Mouse (Mus musculus) layer of hippocampus, postnatal 25 days (tissue): ENCODE data around the gene Zswim4. TPM values are rescaled to one million over a fixed set of nuclear protein-coding genes. Genes with fewer than 3 reads are reported as not detected.

ENCODE experiments used
- DNase-seq, 2 experiments: peaks; one replicate each; pipeline ENCODE4 v3.0.0; 2022; ENCODE audit warnings: mixed read lengths in 2 of 2, low spot score in 1 of 2; ENCODE audit errors: extremely low spot score in 1 of 2
- total RNA-seq, 2 experiments: library from RNA; stranded (reverse); gene quantifications; 2 replicates each; pipeline ENCODE4 v1.2.3; 2021

The Zswim4 gene
- total RNA-seq, 2 experiments from 2014 or later, result 16.5 to 20.4 TPM

DNA sequence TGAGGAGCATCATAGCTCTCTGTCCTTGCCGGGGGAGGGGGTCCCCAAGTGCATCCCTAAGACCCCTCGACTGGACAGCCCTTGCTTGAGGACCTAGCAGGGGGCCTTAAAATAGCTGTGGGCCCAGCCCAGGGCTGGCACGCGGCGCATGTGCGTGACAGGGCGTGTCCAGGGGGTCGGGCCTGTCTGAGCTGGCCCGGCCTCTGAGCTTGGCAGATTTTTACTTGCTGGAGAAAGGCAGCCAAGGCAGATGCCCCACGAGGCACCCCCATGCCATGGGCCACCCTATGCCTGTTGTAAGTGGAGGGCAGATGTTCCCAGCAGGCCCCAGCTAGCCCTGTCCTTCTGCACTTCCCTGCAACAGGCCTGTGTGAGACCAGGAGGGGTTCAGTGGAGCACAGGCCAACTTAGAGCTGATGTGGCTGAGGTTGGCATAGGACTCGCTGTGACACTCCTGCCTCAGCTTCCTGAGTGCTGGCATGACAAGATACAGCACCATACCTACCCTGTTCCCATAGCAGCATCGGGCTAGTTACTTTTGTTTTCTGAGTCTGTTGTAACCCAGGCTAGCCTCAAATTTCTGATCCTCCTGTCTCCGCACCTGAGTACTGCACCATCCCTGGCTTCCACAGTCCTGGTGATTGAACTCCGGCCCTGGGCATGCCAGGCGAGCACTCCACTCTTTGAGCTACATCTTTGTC lies 35.2 kb downstream of the Zswim4 start:
- no peak for DNase-seq

DNA sequence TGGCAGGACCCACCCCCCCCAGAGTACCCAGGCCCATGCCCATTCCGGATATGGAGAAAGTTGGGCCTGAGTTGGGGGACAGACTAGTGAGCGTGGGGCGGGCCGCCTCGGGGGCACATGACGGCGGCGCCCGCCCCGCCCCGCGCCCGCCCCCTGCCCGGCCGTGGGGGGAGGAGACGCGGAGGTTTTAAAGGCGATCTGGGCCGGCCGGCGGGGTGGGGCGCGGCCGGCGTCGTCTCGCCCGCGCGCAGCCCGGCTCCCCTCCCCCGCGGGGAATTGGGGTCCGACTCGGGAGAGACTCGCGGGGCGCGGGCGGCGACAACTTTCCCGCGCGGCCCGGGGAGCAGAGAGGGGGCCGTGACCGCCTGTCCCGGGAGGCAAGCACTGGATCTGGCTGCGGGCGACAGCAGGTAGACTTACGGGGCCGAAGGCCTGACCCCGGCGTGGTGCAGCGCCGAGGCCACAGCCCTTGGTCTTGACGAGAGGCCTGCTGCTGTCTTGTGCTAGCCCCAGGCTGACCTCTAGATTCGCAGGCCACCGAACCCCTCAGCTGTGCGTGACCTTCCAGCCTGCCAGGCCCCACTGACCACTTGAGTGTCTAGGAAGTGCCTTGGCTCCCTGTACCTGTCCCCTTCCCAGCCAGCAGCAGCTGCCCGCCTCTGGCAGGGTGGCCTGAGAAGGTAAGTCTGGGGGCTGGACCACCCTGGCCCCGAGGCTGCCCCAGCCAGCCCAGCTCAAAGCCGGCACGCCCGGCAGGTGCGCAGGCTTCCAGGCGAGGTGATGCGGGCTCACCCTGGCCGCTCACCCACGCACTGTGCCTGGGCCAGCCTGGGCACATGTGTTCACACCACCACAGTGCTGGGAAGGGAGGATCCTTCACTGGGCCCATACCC lies 36.0 kb downstream of the Zswim4 start:
- no peak for DNase-seq

DNA sequence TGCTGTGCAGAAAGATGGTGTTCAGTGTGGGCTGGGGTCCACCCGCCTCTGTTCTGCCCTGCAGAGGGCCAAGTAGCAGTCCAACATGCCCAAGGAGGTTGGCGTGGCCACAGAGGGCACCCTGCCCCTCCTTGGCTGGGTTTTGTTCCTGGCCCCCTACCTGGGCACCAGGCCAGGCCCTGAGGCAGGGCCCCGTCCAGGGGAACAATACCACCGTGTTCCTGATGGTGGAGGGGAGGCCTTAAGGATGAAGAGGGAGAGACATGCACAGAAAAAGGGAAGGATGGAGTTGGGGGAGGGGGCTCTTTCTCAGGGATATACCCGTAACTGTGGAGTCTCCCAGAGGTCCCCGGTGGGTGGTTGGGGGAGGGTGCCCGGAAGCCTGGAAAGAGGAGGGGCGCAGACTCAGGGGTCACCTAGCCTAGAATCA lies 36.7 kb downstream of the Zswim4 start:
- no peak for DNase-seq

DNA sequence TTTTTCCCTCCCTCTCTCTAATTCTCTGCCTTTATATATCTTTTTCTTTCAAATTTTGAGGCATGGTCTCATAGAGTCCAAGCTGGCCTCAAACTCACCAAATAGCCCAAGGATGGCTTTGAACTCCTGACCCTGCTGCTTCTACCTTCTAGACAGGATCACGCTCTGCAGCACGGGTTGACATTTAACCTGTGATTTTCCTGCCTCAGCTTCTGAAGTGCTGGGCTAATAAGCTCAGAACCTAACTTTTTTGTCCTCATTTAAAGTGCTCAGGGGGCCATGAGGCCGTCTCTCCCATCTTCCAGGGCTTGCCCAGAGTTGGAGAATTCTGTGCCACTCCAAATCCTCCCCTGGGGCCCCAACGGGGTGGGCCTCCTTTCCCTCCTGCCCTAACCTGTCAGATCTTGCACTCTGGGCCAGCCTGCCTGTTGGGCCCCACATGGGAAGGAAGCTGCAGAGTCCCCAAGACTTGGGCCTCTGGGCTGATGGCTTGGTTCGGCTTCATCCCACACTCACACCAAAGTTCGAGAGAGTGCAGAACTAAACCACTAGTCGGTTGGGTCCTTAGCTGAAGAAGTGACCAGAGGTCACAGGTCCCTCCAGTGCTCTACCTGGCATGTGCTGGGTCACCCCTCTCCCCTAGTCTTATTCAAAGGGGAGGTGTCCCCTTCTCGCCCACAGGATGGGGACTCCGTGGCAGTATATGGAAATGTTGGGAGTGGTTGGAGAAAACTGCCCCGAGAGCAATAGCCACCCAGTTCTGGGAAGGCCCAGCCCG lies 37.3 kb downstream of the Zswim4 start:
- DNase-seq, result no peak

DNA sequence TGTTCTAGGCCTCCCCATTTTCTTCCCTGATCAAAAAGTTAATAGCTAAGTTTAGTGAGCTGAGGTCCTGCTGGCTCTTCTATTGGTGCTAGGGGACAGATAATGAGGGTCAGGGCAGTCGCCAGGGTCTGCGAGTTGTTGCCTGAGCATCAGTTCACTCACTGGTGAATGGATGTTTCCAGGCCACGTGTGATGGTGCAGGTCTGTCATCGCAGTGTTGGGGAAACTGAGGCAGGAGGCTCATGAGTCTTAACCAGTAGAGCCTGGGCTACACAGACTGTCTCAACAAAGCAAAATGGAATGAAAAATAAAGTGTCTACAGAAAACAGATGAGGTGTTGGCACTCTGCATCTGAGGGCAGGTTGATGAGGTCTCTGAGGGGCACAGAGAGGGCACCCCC lies 38.0 kb downstream of the Zswim4 start:
- DNase-seq, result no peak

DNA sequence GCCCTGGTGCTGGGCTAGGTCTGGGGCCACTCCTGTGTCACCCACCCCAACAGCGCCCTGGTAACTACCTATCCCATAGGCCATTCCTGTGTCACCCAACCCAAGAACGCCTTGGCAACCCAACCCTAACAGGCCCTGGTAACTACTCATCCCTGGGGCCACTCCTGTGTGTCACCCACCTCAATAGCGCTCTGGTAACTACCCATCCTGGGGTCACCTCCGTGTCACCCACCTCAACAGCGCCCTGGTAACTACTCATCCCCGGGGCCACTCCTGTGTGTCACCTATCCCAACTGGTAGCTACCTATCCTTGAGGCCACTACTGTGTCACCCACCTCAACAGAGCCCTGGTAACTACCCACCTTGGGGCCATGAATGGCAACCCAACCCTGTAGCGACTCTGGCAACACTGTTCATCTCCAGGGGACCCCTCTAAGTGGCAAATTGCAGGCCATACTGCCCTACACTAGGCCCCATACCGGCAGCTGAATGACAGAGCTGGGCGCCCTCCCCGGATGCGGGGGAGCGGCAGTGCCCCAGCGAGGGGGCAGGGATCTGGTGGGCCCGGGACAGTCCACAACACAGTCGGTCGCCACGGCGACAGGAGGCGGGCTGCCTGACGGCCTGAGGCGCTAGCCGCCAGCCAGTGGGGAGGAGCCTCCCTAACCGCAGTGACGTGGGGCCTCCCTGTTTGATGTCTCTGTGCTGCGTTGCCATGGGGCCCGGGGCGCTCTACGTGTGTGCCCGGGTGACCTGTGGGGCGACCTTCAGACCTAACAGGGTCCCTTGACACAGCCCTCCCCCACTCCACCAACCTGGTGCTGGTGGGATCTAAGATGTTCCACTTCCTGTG lies 38.7 kb downstream of the Zswim4 start:
- peak in 1 of 2 experiments; percentile 62 for DNase-seq

DNA sequence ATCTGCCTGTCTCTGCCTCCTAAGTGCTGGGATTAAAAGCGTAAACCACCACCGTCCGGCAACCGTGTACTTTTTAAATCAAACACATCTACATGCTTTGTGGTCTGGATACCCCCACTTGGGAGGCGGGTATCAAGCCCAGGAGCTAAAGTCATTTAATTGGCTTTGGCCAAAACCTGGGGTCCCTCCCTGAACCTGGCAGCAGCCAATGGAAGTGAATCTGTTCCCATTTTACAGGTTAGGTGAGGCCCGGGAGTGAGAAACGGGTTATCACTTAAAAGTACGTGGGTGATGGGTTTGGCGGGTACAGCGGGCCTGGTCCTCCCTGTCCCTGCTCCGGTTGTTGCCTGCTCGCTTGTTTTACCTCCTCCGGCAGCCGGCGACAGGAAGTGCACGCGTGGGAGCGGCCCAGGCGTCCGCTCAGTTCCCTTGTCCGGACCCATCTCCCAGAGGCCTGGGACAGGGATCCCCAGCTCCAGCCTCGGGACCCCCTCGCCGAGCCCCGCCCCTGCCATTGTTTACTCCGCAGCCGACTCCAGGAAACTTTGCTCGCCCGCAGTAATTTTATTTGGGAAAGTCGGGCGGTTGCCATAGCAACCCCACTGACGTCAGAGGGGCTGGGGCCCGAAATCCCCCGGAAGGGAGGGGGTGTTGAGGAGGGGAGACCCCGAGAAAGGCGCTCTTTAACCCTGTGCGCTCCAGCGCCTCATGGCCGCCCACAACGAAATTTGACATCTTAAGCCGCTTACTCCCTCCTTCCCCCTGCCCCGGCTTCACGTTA lies 39.5 kb downstream of the Zswim4 start:
- peak; percentile 65 to 70 for DNase-seq

DNA sequence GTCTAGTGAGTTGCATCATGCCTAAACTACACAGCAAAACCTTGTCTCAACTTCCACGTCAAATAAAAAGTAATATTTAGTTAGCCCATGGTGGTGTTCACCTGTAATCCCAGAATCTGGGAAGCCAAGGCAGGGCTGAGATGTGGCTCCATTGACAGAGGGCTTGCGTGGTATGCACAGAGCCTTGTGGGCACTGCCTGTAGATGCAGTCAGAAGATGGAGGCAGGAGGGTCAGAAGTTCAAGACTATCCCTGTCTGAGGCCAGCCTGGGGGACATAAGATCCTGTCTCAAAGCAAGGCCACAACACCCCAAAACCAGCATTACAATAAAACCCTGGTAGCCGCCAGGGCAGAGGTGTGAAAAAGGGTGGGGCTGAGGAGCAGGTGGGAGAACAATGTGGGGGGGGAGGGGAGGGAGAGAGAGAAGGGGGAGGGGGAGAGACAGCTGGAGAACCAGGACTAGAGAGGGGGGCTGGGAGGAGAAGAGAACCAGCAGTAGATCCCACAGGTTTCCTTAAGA lies 42.6 kb downstream of the Zswim4 start:
- DNase-seq, result no peak

DNA sequence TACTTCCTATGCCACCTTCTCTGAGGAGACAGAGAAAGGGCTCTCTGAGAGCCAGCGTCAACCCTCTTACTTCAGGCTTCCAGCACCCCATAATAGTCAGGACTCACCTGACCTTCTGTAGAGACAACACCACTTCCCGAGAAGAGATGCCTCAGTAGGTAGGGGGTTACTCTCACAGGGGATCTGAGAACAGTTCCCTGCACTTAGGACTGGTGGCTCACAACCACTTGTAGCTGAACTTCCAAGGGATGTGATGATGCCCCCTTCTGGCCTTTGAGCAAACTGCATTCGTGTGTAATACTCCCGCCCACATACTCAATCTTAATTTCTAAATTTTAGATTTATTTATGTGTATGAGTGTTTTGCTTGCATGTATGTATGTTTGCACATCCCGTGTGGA lies 43.3 kb downstream of the Zswim4 start:
- no peak for DNase-seq

DNA sequence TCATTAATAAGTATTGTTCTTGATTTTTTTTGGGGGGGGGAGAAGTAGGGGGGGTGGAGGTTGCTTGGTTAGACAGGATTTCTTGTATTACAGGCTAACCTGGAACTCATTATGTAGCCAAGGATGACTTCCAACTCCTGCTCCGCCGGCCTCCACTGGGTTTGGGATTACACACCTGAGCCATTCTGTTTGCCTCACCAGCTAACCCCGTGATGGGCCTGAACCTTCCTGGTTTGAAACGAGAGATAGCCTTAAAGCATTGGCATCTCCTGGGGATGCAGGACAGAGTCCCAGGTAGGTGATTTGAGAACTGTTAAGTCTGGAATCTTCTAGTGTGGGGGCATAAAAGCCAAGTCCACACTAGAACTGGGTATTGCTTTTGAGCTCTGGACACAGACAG lies 43.7 kb downstream of the Zswim4 start:
- no peak for DNase-seq

DNA sequence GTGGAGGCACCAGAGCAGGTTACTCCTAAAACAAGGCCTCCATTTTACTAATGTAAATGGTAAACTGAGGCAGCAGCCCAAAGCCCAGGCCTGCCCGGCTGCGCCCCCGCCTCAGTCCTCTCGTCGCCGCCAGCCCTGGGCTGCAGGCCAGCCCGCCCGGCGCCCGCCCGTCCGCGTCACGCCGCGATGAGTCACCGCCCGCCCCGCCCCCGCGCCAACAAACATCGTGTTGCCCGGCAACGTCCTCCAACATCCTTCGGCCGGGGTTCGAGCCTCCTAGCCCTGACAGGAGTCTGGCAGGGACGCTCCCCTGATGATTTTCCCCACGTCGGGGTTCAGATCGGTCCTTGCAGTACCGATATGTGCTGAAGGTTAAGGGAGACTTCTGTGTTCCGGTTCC lies 44.3 kb downstream of the Zswim4 start:
- DNase-seq, result peak in 1 of 2 experiments; percentile 67

DNA sequence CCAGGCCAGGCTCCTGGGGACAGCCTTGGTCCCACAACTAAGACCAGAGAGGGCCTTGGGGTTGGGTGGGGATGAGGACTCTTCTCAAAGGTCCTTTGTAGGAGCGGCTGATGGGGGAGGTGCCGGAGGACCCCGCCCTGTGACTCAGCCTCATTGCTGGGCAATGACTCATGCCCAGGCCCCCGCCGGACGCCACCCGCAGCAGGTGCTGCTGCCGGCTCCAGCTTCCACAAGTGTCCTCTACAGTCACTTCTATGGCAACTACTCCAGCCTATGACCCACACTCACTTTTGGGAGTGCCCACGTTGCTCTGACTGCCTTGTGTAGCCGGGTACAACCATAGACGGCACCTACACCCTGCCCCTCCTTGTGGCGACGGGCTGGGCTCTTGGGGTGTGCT lies 44.8 kb downstream of the Zswim4 start:
- DNase-seq, result no peak

DNA sequence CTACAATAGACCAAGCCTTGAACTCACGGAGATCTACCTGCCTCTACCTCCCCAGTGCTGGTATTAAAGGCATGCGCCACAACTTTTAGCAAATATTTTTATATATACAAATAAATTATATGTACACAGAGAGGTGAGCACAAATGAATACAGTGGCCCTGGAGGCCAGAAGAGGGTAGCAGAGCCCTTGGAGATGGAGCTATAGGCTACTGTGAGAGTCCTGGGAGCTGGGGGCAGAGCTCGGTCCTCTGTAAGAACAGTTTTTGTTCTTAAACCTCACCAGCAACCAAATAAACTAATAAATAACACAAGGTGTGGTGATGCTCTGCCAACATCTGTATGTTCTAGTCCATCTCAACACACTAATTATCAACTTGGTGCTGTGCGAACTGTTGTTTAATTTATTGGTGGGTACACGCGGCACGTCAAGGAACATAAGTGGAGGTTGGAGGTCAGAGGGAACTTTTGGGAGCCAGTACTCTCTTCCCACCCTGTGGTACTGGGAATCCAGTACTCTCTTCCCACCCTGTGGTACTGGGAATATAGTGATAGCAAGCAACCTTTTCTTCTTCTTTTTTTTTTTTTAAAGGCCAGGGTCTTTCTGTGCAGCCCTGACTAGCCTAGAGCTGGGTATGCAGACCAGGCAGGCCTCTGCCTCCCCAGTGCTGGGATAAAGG lies 46.5 kb downstream of the Zswim4 start:
- DNase-seq, result no peak

DNA sequence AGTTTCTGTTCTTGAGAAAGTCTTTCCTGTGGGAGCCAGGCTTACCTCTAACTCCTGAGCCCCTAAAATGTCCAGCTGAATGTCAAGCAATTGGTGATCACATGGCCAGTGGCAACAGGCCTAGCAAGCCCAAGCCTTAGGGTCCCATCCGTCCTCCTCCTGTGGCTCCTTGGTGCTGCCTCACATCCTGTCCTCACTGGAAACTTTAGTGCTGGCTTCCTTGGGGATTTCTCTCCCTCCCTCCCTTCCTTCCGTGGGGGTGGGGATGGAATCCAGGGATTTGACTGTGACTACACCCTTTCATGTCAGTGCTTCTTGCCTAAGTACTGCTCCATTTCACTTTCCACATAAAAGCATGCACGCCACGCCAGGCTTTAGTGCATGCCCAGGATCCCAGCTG lies 47.3 kb downstream of the Zswim4 start:
- DNase-seq, result no peak

DNA sequence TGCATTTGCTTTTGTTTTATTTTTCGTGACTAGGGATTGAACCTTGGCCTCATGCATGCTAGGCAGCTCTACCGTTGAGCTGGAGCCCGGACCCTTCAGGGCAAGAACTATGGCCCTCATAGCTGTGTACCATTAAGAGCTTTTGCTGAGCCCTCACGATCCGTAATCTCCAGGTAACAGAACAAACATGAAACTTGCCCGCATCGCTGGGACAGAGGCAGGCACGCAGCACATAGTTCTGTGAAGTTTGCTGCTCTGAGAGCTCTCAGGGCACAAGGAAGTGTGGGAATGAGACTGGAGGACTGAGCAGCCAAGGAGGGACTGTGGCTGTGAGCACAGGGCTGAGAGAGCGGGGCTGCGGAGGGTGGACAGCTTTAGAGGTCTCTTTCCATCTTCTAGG lies 48.2 kb downstream of the Zswim4 start:
- DNase-seq, result no peak

DNA sequence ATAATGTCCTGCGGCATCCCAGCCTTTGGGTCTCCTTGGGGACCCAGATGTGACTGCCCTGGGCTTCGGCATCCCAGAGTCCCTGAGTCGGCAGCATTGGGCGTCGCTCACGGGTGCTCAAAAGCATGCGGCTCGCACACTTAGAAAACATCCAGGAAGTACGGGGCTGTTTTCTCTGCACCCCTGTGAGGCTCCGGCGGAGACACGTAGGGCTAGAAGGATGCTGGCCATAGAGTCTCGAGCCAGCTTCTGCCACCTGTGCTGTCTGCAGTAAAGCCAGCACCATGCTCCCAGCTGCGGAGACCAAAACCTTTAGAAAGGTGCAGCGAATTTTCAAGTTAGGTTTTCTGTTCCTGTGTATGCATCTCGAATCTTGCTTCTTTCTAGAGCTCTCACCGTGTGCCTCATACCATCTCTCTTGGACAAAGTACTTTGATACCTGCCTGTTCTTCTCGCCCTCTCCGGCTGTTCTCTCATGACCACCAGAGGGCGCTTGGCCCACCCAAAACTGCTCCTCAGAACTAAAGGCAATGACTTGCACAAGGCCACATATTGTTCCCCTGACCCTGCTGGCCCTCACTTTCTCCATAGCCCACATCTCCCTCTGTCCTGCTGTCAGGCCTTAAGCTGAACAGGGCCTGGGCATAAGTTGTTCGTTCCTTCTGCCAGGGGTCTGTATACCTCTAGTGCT lies 49.6 kb downstream of the Zswim4 start:
- DNase-seq, result no peak

DNA sequence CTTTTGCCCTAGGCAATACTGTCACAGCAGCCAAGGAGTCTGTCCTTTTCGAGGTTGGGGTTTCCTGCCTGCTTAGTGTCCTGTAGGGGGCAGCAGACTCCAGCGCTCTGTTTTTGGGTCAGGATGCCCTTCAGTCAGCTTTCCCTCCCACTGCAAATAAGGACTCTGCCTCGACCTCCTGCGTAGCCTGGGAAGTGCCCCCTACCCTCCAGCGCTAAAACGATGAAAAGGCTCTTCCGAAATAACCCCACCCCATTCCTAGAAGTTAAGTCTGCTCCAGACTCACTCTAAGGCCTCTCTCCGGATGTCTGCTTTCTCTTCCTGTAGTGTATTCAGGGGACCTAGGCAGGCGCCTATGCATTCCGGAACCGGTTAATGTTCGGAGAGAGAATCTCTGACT lies 50.3 kb downstream of the Zswim4 start:
- DNase-seq, result peak in 1 of 2 experiments; percentile 70

DNA sequence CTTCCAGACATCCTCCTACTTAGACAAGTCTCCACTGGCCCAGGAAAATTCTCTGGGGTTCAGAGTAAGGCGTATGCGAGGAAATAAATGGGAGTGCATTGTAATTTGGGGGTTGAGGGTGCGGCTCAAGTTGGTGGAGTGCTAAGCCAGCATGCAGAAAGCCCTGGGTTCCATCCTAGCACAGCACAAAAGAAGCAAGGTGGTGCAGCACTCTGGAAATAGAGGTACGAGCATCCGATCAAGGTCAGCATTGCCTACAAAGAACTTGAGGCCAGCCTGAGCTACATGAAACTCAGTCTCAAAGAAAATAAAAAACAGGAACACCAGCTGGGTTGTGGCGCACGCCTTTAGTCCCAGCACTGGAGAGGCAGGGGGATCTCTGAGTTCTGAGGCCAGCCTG lies 51.7 kb downstream of the Zswim4 start, which contains the start of gene Nanos3:
TSS of gene Nanos3 (minus strand) at position 101 of the 400 bp plus-strand sequence.
- DNase-seq, result no peak
